Mouse (Mus musculus) embryonic fibroblast, embryonic 13.5 days (primary cell): ENCODE measurements around the gene Ssc4d. TPM values are rescaled to one million over a fixed set of nuclear protein-coding genes. Genes with fewer than 3 reads are reported as not detected.
A peak's percentile ranks its signal among the peaks of the same experiment; 100 is the strongest.

Experiments
- H3K27ac ChIP-seq: 2 replicates; pipeline ENCODE4 v1.5.1; 2012; ENCODE audit warnings: low read length, control low read depth, inconsistent platforms; ENCODE audit not compliant: insufficient read depth
- H3K4me1 ChIP-seq: 2 replicates; pipeline ENCODE4 v1.6.1; 2011; ENCODE audit warnings: low read length; ENCODE audit not compliant: control insufficient read depth, insufficient read depth
- H3K4me3 ChIP-seq: 2 replicates; pipeline ENCODE4 v1.5.1; 2011; ENCODE audit warnings: mild to moderate bottlenecking, control low read depth, low read length; ENCODE audit not compliant: insufficient read depth
- CTCF ChIP-seq: IDR thresholded peaks from 2 replicates; pipeline ENCODE4 v1.5.1; 2011; ENCODE audit warnings: mild to moderate bottlenecking, control low read depth, low read length, moderate library complexity, borderline replicate concordance; ENCODE audit not compliant: insufficient read depth
- POLR2A ChIP-seq: IDR thresholded peaks from 2 replicates; pipeline ENCODE4 v1.6.1; 2011; ENCODE audit warnings: low read depth, mild to moderate bottlenecking, control low read depth, low read length, moderate library complexity
- polyA plus RNA-seq: library from polyadenylated mRNA; stranded (reverse); fragments of >200 nt; gene quantifications from 2 replicates; pipeline ENCODE4 v1.2.4, GENCODE M21; 2011; ENCODE audit warnings: low read depth; ENCODE audit not compliant: missing spikeins, insufficient read length

The Ssc4d gene
- 3.2 and 3.3 TPM in 2 replicates for polyA plus RNA-seq

GRCm38 (mm10) chr5:135974365-135974764, at the start of gene Ssc4d:
TSS of gene Ssc4d (minus strand) at chr5:135974531.
- no peak within 1 kb of the TSS for H3K27ac ChIP-seq
- no peak within 1 kb of the TSS for H3K4me3 ChIP-seq
- TF ChIP-seq POLR2A (no peak), CTCF (no peak)
- H3K4me1 ChIP-seq = no peaks in the 10 kb centered on the region; the same call in 1 of the 2 replicates

GRCm38 (mm10) chr5:136019907-136020306, 45.6 kb upstream of the Ssc4d start:
- Histone ChIP-seq H3K4me1 (peaks cover 11% of the 10 kb centered on the region), H3K4me3 (no peak overlapping the region), H3K27ac (no peak overlapping the region)
- TF ChIP-seq CTCF = no peak
- TF ChIP-seq POLR2A = no peak

GRCm38 (mm10) chr5:136018726-136019125, 44.4 kb upstream of the Ssc4d start:
- H3K4me3 ChIP-seq = no peak overlapping the region
- H3K27ac ChIP-seq = no peak overlapping the region
- peaks cover 14% of the 10 kb centered on the region for H3K4me1 ChIP-seq
- TF ChIP-seq CTCF = no peak
- TF ChIP-seq POLR2A = no peak

- no peak overlapping the region for H3K4me3 ChIP-seq
- H3K27ac ChIP-seq = no peak overlapping the region
- TF ChIP-seq POLR2A (no peak), CTCF (no peak)
Measured at GRCm38 (mm10) chr5:136017262-136017661, 42.9 kb upstream of the Ssc4d start.

GRCm38 (mm10) chr5:136016014-136016876, 41.9 kb upstream of the Ssc4d start:
- Histone ChIP-seq H3K4me3 (no peak overlapping the region), H3K4me1 (peaks cover 14% of the 10 kb centered on the region), H3K27ac (0 out of 2 replicates have a peak overlapping the region, but pooled peaks have one; percentile 11)
- TF ChIP-seq POLR2A (no peak), CTCF (no peak)

More at GRCm38 (mm10) chr5:136017262-136017661, 42.9 kb upstream of the Ssc4d start:
- peaks cover 14% of the 10 kb centered on the region for H3K4me1 ChIP-seq

- TF ChIP-seq CTCF = no peak
- TF ChIP-seq POLR2A = no peak
- Histone ChIP-seq H3K4me3 (no peak overlapping the region), H3K4me1 (peaks cover 14% of the 10 kb centered on the region), H3K27ac (no peak overlapping the region)
Measured at GRCm38 (mm10) chr5:136015586-136015985, 41.3 kb upstream of the Ssc4d start.

- TF ChIP-seq POLR2A (no peak), CTCF (no peak)
- Histone ChIP-seq H3K27ac (no peak overlapping the region), H3K4me3 (no peak overlapping the region), H3K4me1 (peaks cover 13% of the 10 kb centered on the region)
Measured at GRCm38 (mm10) chr5:136014877-136015276, 40.5 kb upstream of the Ssc4d start.

- TF ChIP-seq CTCF (no peak), POLR2A (no peak)
- no peaks in the 10 kb centered on the region for H3K4me1 ChIP-seq
- H3K27ac ChIP-seq = no peak overlapping the region
- no peak overlapping the region for H3K4me3 ChIP-seq
Measured at GRCm38 (mm10) chr5:136007745-136008144, 33.4 kb upstream of the Ssc4d start.

GRCm38 (mm10) chr5:136004537-136004936, 30.2 kb upstream of the Ssc4d start:
- no peak for TF ChIP-seq POLR2A
- TF ChIP-seq CTCF = no peak
- no peaks in the 10 kb centered on the region for H3K4me1 ChIP-seq

GRCm38 (mm10) chr5:136002751-136003151, 28.4 kb upstream of the Ssc4d start:
- Histone ChIP-seq H3K4me1 (no peaks in the 10 kb centered on the region), H3K4me3 (no peak overlapping the region), H3K27ac (no peak overlapping the region)
- no peak for TF ChIP-seq POLR2A
- no peak for TF ChIP-seq CTCF

More at GRCm38 (mm10) chr5:136004537-136004936, 30.2 kb upstream of the Ssc4d start:
- Histone ChIP-seq H3K27ac (no peak overlapping the region), H3K4me3 (no peak overlapping the region)
